Mouse (Mus musculus) erythroblast, embryonic 14.5 days (primary cell): ENCODE results near the gene Slc16a7.

Experiments
- GATA1 ChIP-seq: IDR thresholded peaks from 2 replicates; pipeline ENCODE4 v1.6.1; 2012; ENCODE audit warnings: low read length, inconsistent platforms, mixed read lengths
- TAL1 ChIP-seq: IDR thresholded peaks from 3 replicates; pipeline ENCODE4 v1.6.1; 2012; ENCODE audit warnings: low read length, inconsistent platforms, mixed read lengths

DNA sequence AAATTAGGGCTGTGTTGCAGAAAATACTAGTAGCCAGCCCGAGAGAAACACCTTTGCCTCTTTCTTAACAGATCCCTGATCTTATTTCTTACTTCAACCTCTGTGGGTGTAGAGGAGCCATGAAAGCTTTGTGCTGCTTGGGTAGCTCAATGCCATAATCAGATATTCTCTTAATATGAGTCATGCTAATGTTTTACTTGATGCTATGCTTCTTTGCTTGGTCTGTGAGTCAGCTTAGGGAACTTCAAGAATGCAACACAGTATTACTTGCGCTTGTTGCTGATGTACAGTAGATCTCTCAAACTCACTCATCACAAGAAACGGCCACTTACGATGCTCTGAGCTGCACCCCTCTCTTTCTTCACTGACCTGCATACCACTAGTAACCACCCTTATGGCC is 133.4 kb downstream of the Slc16a7 start:
- TF ChIP-seq GATA1 (no peak), TAL1 (no peak)
